Mouse (Mus musculus): ENCODE results near the gene Ccnd3. TPM values are rescaled to one million over a fixed set of nuclear protein-coding genes. Genes with fewer than 3 reads are reported as not detected.
A peak's percentile ranks its signal among the peaks of the same experiment; 100 is the strongest.

The Ccnd3 gene
- polyA plus RNA-seq, 1 experiment from 2014 or later: 301 TPM

GRCm38 (mm10) chr17:47554621-47555020 lies 49.8 kb downstream of the Ccnd3 start:
- Histone ChIP-seq H3K27me3 (ENCODE audit: insufficient read depth, low read length) (no peaks in the 10 kb centered on the region), H3K27ac (ENCODE audit: low read length) (no peak overlapping the region), H3K4me2 (replicated peaks; ENCODE audit: low read depth, low read length) (no peak overlapping the region), H3K9me3 (ENCODE audit: low read length) (no peaks in the 10 kb centered on the region), H3K9ac (replicated peaks; ENCODE audit: low read length) (no peak overlapping the region), H3K4me1 (ENCODE audit: insufficient read depth, low read length) (0 out of 2 replicates have a peak, but pooled peaks cover 4% of the 10 kb centered on the region), H3K36me3 (ENCODE audit: insufficient read depth, low read length) (no peaks in the 10 kb centered on the region), H3K4me3 (ENCODE audit: low read length) (no peak overlapping the region)
- ATAC-seq (ENCODE audit: low FRiP score, low TSS enrichment): no peak
- WGBS: 68% methylated on average over 9 of the region's 10 CpGs

DNA sequence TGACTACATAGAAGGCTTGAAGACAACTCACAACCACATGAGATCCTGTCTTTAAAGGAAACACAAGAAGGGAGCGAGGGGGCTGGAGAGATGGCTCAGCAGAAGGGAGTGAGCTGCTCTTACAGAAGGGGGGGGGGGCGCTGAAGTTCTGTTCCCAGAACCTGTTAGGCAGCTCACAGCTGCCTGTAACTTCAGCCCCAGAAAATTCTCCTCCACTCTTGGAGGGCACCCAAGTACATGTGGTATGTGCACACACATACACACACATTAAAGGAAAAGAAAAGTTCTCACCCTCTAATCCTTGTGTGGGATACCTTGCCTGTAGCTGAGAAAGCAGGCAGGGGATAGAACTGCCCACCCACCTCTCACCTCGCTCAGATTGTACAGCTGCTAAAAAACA lies 52.3 kb downstream of the Ccnd3 start:
- Histone ChIP-seq H3K27ac (ENCODE audit: low read length) (no peak overlapping the region), H3K9ac (replicated peaks; ENCODE audit: low read length) (no peak overlapping the region), H3K27me3 (ENCODE audit: insufficient read depth, low read length) (no peaks in the 10 kb centered on the region), H3K4me2 (replicated peaks; ENCODE audit: low read depth, low read length) (no peak overlapping the region), H3K36me3 (ENCODE audit: insufficient read depth, low read length) (no peaks in the 10 kb centered on the region), H3K4me3 (ENCODE audit: low read length) (no peak overlapping the region), H3K9me3 (ENCODE audit: low read length) (no peaks in the 10 kb centered on the region), H3K4me1 (ENCODE audit: insufficient read depth, low read length) (no peaks in the 10 kb centered on the region)
- 79% methylated on average over 2 of the region's 3 CpGs for WGBS
- ATAC-seq (ENCODE audit: low FRiP score, low TSS enrichment): no peak

GRCm38 (mm10) chr17:47559726-47560125 lies 54.9 kb downstream of the Ccnd3 start:
- Histone ChIP-seq H3K27me3 (ENCODE audit: insufficient read depth, low read length) (no peaks in the 10 kb centered on the region), H3K4me2 (replicated peaks; ENCODE audit: low read depth, low read length) (no peak overlapping the region), H3K4me1 (ENCODE audit: insufficient read depth, low read length) (no peaks in the 10 kb centered on the region), H3K36me3 (ENCODE audit: insufficient read depth, low read length) (no peaks in the 10 kb centered on the region), H3K9me3 (ENCODE audit: low read length) (no peaks in the 10 kb centered on the region), H3K4me3 (ENCODE audit: low read length) (no peak overlapping the region), H3K27ac (ENCODE audit: low read length) (no peak overlapping the region), H3K9ac (replicated peaks; ENCODE audit: low read length) (no peak overlapping the region)
- no peak for ATAC-seq (ENCODE audit: low FRiP score, low TSS enrichment)
- 68% methylated on average over 6 of the region's 6 CpGs for WGBS

- no peaks in the 10 kb centered on the region for H3K36me3 ChIP-seq (ENCODE audit: insufficient read depth, low read length)
- 82% methylated on average over 6 of the region's 6 CpGs for WGBS
- H3K4me1 ChIP-seq (ENCODE audit: insufficient read depth, low read length): 0 out of 2 replicates have a peak, but pooled peaks cover 4% of the 10 kb centered on the region
- no peak overlapping the region for H3K4me3 ChIP-seq (ENCODE audit: low read length)
- H3K27ac ChIP-seq (ENCODE audit: low read length): no peak overlapping the region
- H3K4me2 ChIP-seq (replicated peaks; ENCODE audit: low read depth, low read length): no peak overlapping the region
- H3K27me3 ChIP-seq (ENCODE audit: insufficient read depth, low read length): no peaks in the 10 kb centered on the region
- no peaks in the 10 kb centered on the region for H3K9me3 ChIP-seq (ENCODE audit: low read length)
- no peak overlapping the region for H3K9ac ChIP-seq (replicated peaks; ENCODE audit: low read length)
- no peak for ATAC-seq (ENCODE audit: low FRiP score, low TSS enrichment)
These were observed 58.0 kb downstream of the Ccnd3 start for GRCm38 (mm10) chr17:47562875-47563274.

DNA sequence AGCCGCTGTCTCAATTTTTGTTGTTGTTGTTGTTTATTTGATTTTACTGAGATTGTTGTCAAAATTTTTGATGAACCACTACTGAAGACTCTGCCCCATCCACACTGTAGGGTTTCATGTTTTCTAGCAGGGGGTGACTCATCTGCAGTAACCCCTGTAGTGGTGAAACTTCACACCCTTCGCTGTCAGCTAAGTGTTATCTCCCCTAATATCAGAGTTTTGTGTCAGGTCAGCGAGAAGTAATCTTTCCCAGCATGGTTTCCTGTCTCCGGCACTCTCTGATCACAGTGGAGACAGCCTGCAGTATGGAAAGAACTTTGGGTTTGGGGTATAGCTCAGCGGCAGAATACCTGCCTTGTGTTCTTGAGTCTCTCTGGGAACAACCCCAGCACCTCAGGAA lies 59.8 kb downstream of the Ccnd3 start:
- WGBS: 83% methylated on average over 5 of the region's 5 CpGs

DNA sequence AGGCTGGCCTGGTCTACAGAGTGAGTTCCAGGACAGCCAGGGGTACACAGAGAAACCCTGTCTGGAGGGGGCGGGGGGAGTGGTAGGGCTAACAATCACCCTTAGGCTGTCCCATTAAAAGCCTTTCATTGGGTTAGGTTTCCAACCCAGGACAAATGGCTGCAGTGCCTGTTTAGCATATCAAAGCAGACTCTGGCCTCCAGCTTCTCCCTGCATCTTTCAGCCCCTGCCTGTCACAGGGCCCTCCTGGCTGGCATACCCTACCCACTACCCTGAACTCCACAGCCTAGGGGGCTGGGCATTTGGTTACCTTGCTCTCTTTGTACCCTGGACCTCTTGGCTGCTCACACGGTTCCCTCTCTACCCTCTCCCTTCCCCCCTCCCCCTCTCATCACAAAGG lies 61.3 kb downstream of the Ccnd3 start:
- Histone ChIP-seq H3K4me2 (replicated peaks; ENCODE audit: low read depth, low read length) (no peak overlapping the region), H3K9me3 (ENCODE audit: low read length) (no peaks in the 10 kb centered on the region), H3K4me1 (ENCODE audit: insufficient read depth, low read length) (0 out of 2 replicates have a peak, but pooled peaks cover 4% of the 10 kb centered on the region), H3K27ac (ENCODE audit: low read length) (no peak overlapping the region), H3K36me3 (ENCODE audit: insufficient read depth, low read length) (no peaks in the 10 kb centered on the region), H3K9ac (replicated peaks; ENCODE audit: low read length) (no peak overlapping the region), H3K27me3 (ENCODE audit: insufficient read depth, low read length) (no peaks in the 10 kb centered on the region), H3K4me3 (ENCODE audit: low read length) (no peak overlapping the region)
- 15% methylated on average over 2 of the region's 2 CpGs for WGBS
- ATAC-seq (ENCODE audit: low FRiP score, low TSS enrichment): 0 out of 2 replicates have a peak, but pooled peaks have one; percentile 42

More for the DNA sequence above, 59.8 kb downstream of the Ccnd3 start:
- no peak for ATAC-seq (ENCODE audit: low FRiP score, low TSS enrichment)
- no peak overlapping the region for H3K4me2 ChIP-seq (replicated peaks; ENCODE audit: low read depth, low read length)
- no peaks in the 10 kb centered on the region for H3K9me3 ChIP-seq (ENCODE audit: low read length)
- H3K4me1 ChIP-seq (ENCODE audit: insufficient read depth, low read length): 0 out of 2 replicates have a peak, but pooled peaks cover 4% of the 10 kb centered on the region
- no peak overlapping the region for H3K4me3 ChIP-seq (ENCODE audit: low read length)
- no peak overlapping the region for H3K27ac ChIP-seq (ENCODE audit: low read length)
- no peak overlapping the region for H3K9ac ChIP-seq (replicated peaks; ENCODE audit: low read length)
- no peaks in the 10 kb centered on the region for H3K27me3 ChIP-seq (ENCODE audit: insufficient read depth, low read length)
- no peaks in the 10 kb centered on the region for H3K36me3 ChIP-seq (ENCODE audit: insufficient read depth, low read length)

- 0 out of 2 replicates have a peak, but pooled peaks cover 4% of the 10 kb centered on the region for H3K4me1 ChIP-seq (ENCODE audit: insufficient read depth, low read length)
- H3K27ac ChIP-seq (ENCODE audit: low read length): peak overlapping the region; percentile 54; the same call in 1 of the 2 replicates
- no peaks in the 10 kb centered on the region for H3K36me3 ChIP-seq (ENCODE audit: insufficient read depth, low read length)
- peak; percentile 77 for ATAC-seq (ENCODE audit: low FRiP score, low TSS enrichment)
- no peak overlapping the region for H3K4me2 ChIP-seq (replicated peaks; ENCODE audit: low read depth, low read length)
- no peaks in the 10 kb centered on the region for H3K9me3 ChIP-seq (ENCODE audit: low read length)
- H3K27me3 ChIP-seq (ENCODE audit: insufficient read depth, low read length): no peaks in the 10 kb centered on the region
- no peak overlapping the region for H3K4me3 ChIP-seq (ENCODE audit: low read length)
- H3K9ac ChIP-seq (replicated peaks; ENCODE audit: low read length): no peak overlapping the region
- WGBS: 62% methylated on average over 3 of the region's 3 CpGs
These were observed 62.4 kb downstream of the Ccnd3 start for GRCm38 (mm10) chr17:47567271-47567670.

GRCm38 (mm10) chr17:47568389-47568788 lies 63.5 kb downstream of the Ccnd3 start:
- Histone ChIP-seq H3K36me3 (ENCODE audit: insufficient read depth, low read length) (no peaks in the 10 kb centered on the region), H3K27ac (ENCODE audit: low read length) (no peak overlapping the region), H3K9ac (replicated peaks; ENCODE audit: low read length) (no peak overlapping the region), H3K4me1 (ENCODE audit: insufficient read depth, low read length) (0 out of 2 replicates have a peak, but pooled peaks cover 4% of the 10 kb centered on the region), H3K9me3 (ENCODE audit: low read length) (no peaks in the 10 kb centered on the region), H3K27me3 (ENCODE audit: insufficient read depth, low read length) (no peaks in the 10 kb centered on the region), H3K4me2 (replicated peaks; ENCODE audit: low read depth, low read length) (no peak overlapping the region), H3K4me3 (ENCODE audit: low read length) (no peak overlapping the region)
- no peak for ATAC-seq (ENCODE audit: low FRiP score, low TSS enrichment)
- 92% methylated on average over 3 of the region's 3 CpGs for WGBS

- 82% methylated on average over 10 of the region's 10 CpGs for WGBS
- H3K4me1 ChIP-seq (ENCODE audit: insufficient read depth, low read length): 0 out of 2 replicates have a peak, but pooled peaks cover 4% of the 10 kb centered on the region
- no peak overlapping the region for H3K27ac ChIP-seq (ENCODE audit: low read length)
- H3K27me3 ChIP-seq (ENCODE audit: insufficient read depth, low read length): no peaks in the 10 kb centered on the region
- no peak overlapping the region for H3K9ac ChIP-seq (replicated peaks; ENCODE audit: low read length)
- no peak overlapping the region for H3K4me3 ChIP-seq (ENCODE audit: low read length)
- no peak overlapping the region for H3K4me2 ChIP-seq (replicated peaks; ENCODE audit: low read depth, low read length)
- no peak for ATAC-seq (ENCODE audit: low FRiP score, low TSS enrichment)
- H3K36me3 ChIP-seq (ENCODE audit: insufficient read depth, low read length): no peaks in the 10 kb centered on the region
- no peaks in the 10 kb centered on the region for H3K9me3 ChIP-seq (ENCODE audit: low read length)
These were observed 64.2 kb downstream of the Ccnd3 start for GRCm38 (mm10) chr17:47568951-47569527.

DNA sequence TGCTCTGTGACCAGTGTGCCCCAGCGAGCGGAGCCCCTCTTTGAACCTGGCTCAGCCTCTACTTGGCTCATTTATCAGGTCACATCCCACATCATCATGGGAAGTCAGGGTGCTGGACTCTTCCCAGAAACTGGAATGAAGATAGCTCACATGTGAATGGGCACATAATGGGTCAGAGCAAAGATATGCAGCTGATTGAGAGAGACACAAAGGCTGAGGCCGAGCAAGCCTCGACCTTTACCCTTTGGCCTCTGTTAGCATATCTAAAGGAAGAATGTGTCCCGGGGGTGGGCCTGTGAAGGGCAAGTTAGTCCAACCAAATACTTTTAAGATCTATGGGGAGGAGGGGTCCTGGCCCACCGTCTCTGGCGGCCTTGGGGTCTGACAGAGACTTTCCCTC lies 66.8 kb downstream of the Ccnd3 start:
- H3K9ac ChIP-seq (replicated peaks; ENCODE audit: low read length): no peak overlapping the region
- no peaks in the 10 kb centered on the region for H3K36me3 ChIP-seq (ENCODE audit: insufficient read depth, low read length)
- H3K4me2 ChIP-seq (replicated peaks; ENCODE audit: low read depth, low read length): no peak overlapping the region
- 0 out of 2 replicates have a peak, but pooled peaks cover 4% of the 10 kb centered on the region for H3K4me1 ChIP-seq (ENCODE audit: insufficient read depth, low read length)
- H3K27ac ChIP-seq (ENCODE audit: low read length): no peak overlapping the region
- H3K9me3 ChIP-seq (ENCODE audit: low read length): no peaks in the 10 kb centered on the region
- WGBS: 48% methylated on average over 7 of the region's 7 CpGs
- H3K27me3 ChIP-seq (ENCODE audit: insufficient read depth, low read length): no peaks in the 10 kb centered on the region
- H3K4me3 ChIP-seq (ENCODE audit: low read length): no peak overlapping the region
- ATAC-seq (ENCODE audit: low FRiP score, low TSS enrichment): no peak

Measured in kidney, embryonic 16.5 days (tissue).